Mouse (Mus musculus): ENCODE data around the gene 1700001P01Rik. TPM values are rescaled to one million over a fixed set of nuclear protein-coding genes. Genes with fewer than 3 reads are reported as not detected.
A peak's percentile ranks its signal among the peaks of the same experiment; 100 is the strongest.

1700001P01Rik gene
- polyA plus RNA-seq, 2 experiments, result 0.08 TPM; not detected in 1

GRCm38 (mm10) chr11:97769704-97770103, 6.0 kb downstream of the 1700001P01Rik start:
- no peak overlapping the region for H3K4me2 ChIP-seq (ENCODE audit: low read depth)
- TF ChIP-seq CTCF (IDR thresholded peaks at IDR 0.05; ENCODE audit: low read depth) (no peak), EP300 (IDR thresholded peaks at IDR 0.05; ENCODE audit: low read depth) (no peak)
- no peak for ATAC-seq (ENCODE audit: insufficient read depth)

GRCm38 (mm10) chr11:97766154-97766881, 9.4 kb downstream of the 1700001P01Rik start, which contains the start of gene Cwc25:
TSS of gene Cwc25 (minus strand) at chr11:97766556.
- under 1% methylated on average over 38 of the region's 38 CpGs for WGBS (ENCODE audit: insufficient replicate concordance)
- TF ChIP-seq CTCF (IDR thresholded peaks at IDR 0.05; ENCODE audit: low read depth), result no peak
- no peak; the same call in 1 of the 2 replicates for TF ChIP-seq EP300 (IDR thresholded peaks at IDR 0.05; ENCODE audit: low read depth)
- Histone ChIP-seq H3K4me2 (ENCODE audit: low read depth) (peak within 1 kb of the TSS; percentile 96), H3K27me3 (ENCODE audit: control insufficient read depth, insufficient read depth, low read length) (no peaks in the 10 kb centered on the region), H3K9me3 (ENCODE audit: control insufficient read depth, low read length) (no peaks in the 10 kb centered on the region), H3K4me1 (replicated peaks; ENCODE audit: control insufficient read depth in 2 of 2, insufficient read depth in 2 of 2, low read length in 1 of 2) (peaks cover 12% of the 10 kb centered on the region in 2 experiments), H3K36me3 (replicated peaks; ENCODE audit: control insufficient read depth, insufficient read depth, low read depth) (peaks cover 13% of the 10 kb centered on the region), H3K27ac (peak within 1 kb of the TSS; percentile 94), H3K4me3 (ENCODE audit: insufficient read depth in 1 of 2, low read depth in 2 of 2, low read length in 2 of 2) (peak within 1 kb of the TSS; percentile 98 to 99), H3K9ac (replicated peaks) (peak within 1 kb of the TSS; percentile 99)
- ATAC-seq (ENCODE audit: insufficient read depth) (peak; percentile 95), DNase-seq (ENCODE audit: low read depth in 3 of 3, low spot score in 3 of 3) (peak; percentile 91 to 92 (median 91))

More at GRCm38 (mm10) chr11:97769704-97770103, 6.0 kb downstream of the 1700001P01Rik start:
- DNase-seq (ENCODE audit: low read depth in 3 of 3, low spot score in 3 of 3), result no peak
- Histone ChIP-seq H3K9ac (replicated peaks) (no peak overlapping the region), H3K4me1 (replicated peaks; ENCODE audit: control insufficient read depth in 2 of 2, insufficient read depth in 2 of 2, low read length in 1 of 2) (peaks cover 12% of the 10 kb centered on the region in 2 experiments), H3K36me3 (replicated peaks; ENCODE audit: control insufficient read depth, insufficient read depth, low read depth) (no peaks in the 10 kb centered on the region), H3K9me3 (ENCODE audit: control insufficient read depth, low read length) (no peaks in the 10 kb centered on the region), H3K4me3 (ENCODE audit: insufficient read depth in 1 of 2, low read depth in 2 of 2, low read length in 2 of 2) (no peak overlapping the region), H3K27me3 (ENCODE audit: control insufficient read depth, insufficient read depth, low read length) (no peaks in the 10 kb centered on the region), H3K27ac (no peak overlapping the region)
- WGBS (ENCODE audit: insufficient replicate concordance), result 17% methylated on average over 2 of the region's 2 CpGs

GRCm38 (mm10) chr11:97761638-97762037, 14.1 kb downstream of the 1700001P01Rik start:
- Histone ChIP-seq H3K4me2 (ENCODE audit: low read depth) (no peak overlapping the region), H3K4me1 (replicated peaks; ENCODE audit: control insufficient read depth in 2 of 2, insufficient read depth in 2 of 2, low read length in 1 of 2) (peaks cover 8% of the 10 kb centered on the region in 2 experiments; a peak in 3 of 4 replicates)
- no peak for ATAC-seq (ENCODE audit: insufficient read depth)

GRCm38 (mm10) chr11:97758942-97759341, 16.8 kb downstream of the 1700001P01Rik start:
- no peak overlapping the region for H3K4me2 ChIP-seq (ENCODE audit: low read depth)
- TF ChIP-seq CTCF (IDR thresholded peaks at IDR 0.05; ENCODE audit: low read depth) (no peak), EP300 (IDR thresholded peaks at IDR 0.05; ENCODE audit: low read depth) (no peak)
- peaks cover 0 to 5% of the 10 kb centered on the region in 2 experiments; a peak in 2 of 4 replicates for H3K4me1 ChIP-seq (replicated peaks; ENCODE audit: control insufficient read depth in 2 of 2, insufficient read depth in 2 of 2, low read length in 1 of 2)
- no peak overlapping the region for H3K4me3 ChIP-seq (ENCODE audit: insufficient read depth in 1 of 2, low read depth in 2 of 2, low read length in 2 of 2)
- DNase-seq (ENCODE audit: low read depth in 3 of 3, low spot score in 3 of 3) (no peak), ATAC-seq (ENCODE audit: insufficient read depth) (no peak)
- no peak overlapping the region for H3K27ac ChIP-seq
- no peak overlapping the region for H3K9ac ChIP-seq (replicated peaks)
- H3K9me3 ChIP-seq (ENCODE audit: control insufficient read depth, low read length), result no peaks in the 10 kb centered on the region
- H3K27me3 ChIP-seq (ENCODE audit: control insufficient read depth, insufficient read depth, low read length), result no peaks in the 10 kb centered on the region
- peaks cover 21% of the 10 kb centered on the region for H3K36me3 ChIP-seq (replicated peaks; ENCODE audit: control insufficient read depth, insufficient read depth, low read depth)
- WGBS (ENCODE audit: insufficient replicate concordance), result 59% methylated on average over 6 of the region's 6 CpGs

More at GRCm38 (mm10) chr11:97761638-97762037, 14.1 kb downstream of the 1700001P01Rik start:
- TF ChIP-seq CTCF (IDR thresholded peaks at IDR 0.05; ENCODE audit: low read depth) (no peak; the same call in 1 of the 2 replicates), EP300 (IDR thresholded peaks at IDR 0.05; ENCODE audit: low read depth) (no peak)
- Histone ChIP-seq H3K4me3 (ENCODE audit: insufficient read depth in 1 of 2, low read depth in 2 of 2, low read length in 2 of 2) (no peak overlapping the region), H3K27ac (no peak overlapping the region), H3K9me3 (ENCODE audit: control insufficient read depth, low read length) (no peaks in the 10 kb centered on the region), H3K27me3 (ENCODE audit: control insufficient read depth, insufficient read depth, low read length) (no peaks in the 10 kb centered on the region), H3K36me3 (replicated peaks; ENCODE audit: control insufficient read depth, insufficient read depth, low read depth) (peaks cover 19% of the 10 kb centered on the region), H3K9ac (replicated peaks) (no peak overlapping the region)
- no peak for DNase-seq (ENCODE audit: low read depth in 3 of 3, low spot score in 3 of 3)

- no peak overlapping the region for H3K9ac ChIP-seq (replicated peaks)
- peaks cover 0 to 5% of the 10 kb centered on the region in 2 experiments; a peak in 2 of 4 replicates for H3K4me1 ChIP-seq (replicated peaks; ENCODE audit: control insufficient read depth in 2 of 2, insufficient read depth in 2 of 2, low read length in 1 of 2)
- TF ChIP-seq EP300 (IDR thresholded peaks at IDR 0.05; ENCODE audit: low read depth) (no peak), CTCF (IDR thresholded peaks at IDR 0.05; ENCODE audit: low read depth) (no peak)
- H3K9me3 ChIP-seq (ENCODE audit: control insufficient read depth, low read length), result no peaks in the 10 kb centered on the region
- no peak for ATAC-seq (ENCODE audit: insufficient read depth)
- peaks cover 25% of the 10 kb centered on the region for H3K36me3 ChIP-seq (replicated peaks; ENCODE audit: control insufficient read depth, insufficient read depth, low read depth)
- H3K4me2 ChIP-seq (ENCODE audit: low read depth), result no peak overlapping the region
- H3K27me3 ChIP-seq (ENCODE audit: control insufficient read depth, insufficient read depth, low read length), result no peaks in the 10 kb centered on the region
- WGBS (ENCODE audit: insufficient replicate concordance), result 68% methylated on average over 1 of the region's 1 CpGs
- no peak overlapping the region for H3K27ac ChIP-seq
- no peak for DNase-seq (ENCODE audit: low read depth in 3 of 3, low spot score in 3 of 3)
- H3K4me3 ChIP-seq (ENCODE audit: insufficient read depth in 1 of 2, low read depth in 2 of 2, low read length in 2 of 2), result no peak overlapping the region
Measured at GRCm38 (mm10) chr11:97758125-97758524, 17.6 kb downstream of the 1700001P01Rik start.

Measured in liver, embryonic 14.5 days (tissue).